11 mouse cellular contexts compared by ENCODE assay signal in the genomic region with DNA sequence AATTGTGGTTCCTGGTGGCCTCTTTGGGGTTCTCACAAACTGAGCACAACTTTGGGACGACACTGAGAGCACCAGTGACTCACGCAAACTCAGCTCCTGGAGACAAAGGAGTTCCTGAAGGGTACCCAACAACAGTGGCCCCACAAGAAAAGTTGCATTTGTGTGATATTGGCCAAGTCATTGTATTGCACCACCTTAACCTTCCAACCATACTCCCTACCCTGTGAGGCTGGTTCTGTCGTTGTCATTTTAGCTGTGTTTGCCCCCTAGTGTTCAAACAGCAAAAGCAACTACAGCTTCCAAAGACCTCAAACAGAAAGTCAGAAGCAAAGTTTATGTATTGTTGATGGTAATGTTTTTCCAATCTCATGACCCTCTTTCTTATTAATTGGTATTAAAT. TPM values are rescaled to one million over a fixed set of nuclear protein-coding genes. Genes with fewer than 3 reads are reported as not detected.
DNase-seq lines count a peak whose midpoint lies in the region; ATAC-seq and TF ChIP-seq lines count a peak whose summit lies in the region.
"Had no signal": no experiment of that assay in that cellular context is flagged by ENCODE, and none has a peak within 500 bp of the region (broad histone marks: within the 10 kb centered on the region; RNA-seq: fewer than 3 reads in every experiment).

No protein-coding gene starts in this region.

- 0 out of 2 replicates have a peak, but pooled peaks have one; percentile 20 for TF ChIP-seq CTCF in kidney, adult 2 months (conservative IDR thresholded peaks at IDR 0.05; ENCODE audit: insufficient read depth, insufficient read length, low read depth, low read length)

- H3K27me3 ChIP-seq in kidney, adult 2 months (replicated peaks; ENCODE audit: control insufficient read depth, insufficient read depth, low read length), result no peaks in the 10 kb centered on the region
- H3K27me3 ChIP-seq in kidney, embryonic 15.5 days, result peaks cover 3% of the 10 kb centered on the region; the same call in 1 of the 2 replicates
- H3K27me3 ChIP-seq in erythroblast, embryonic 14.5 days (ENCODE audit: control insufficient read depth), result no peaks in the 10 kb centered on the region
- H3K27me3 ChIP-seq: limb, embryonic 13.5 days had no signal

- H3K9ac ChIP-seq in kidney, embryonic 15.5 days, result no peak overlapping the region
- H3K9ac ChIP-seq: limb, embryonic 13.5 days had no signal

- H3K4me3 ChIP-seq in kidney, adult 2 months (ENCODE audit: insufficient read depth, low read depth, low read length), result no peak overlapping the region
- no peak overlapping the region for H3K4me3 ChIP-seq in kidney, embryonic 15.5 days (replicated peaks)
- H3K4me3 ChIP-seq in erythroblast, embryonic 14.5 days (replicated peaks), result peak overlapping the region; percentile 36
- H3K4me3 ChIP-seq: limb, embryonic 13.5 days had no signal

- H3K9me3 ChIP-seq in kidney, embryonic 15.5 days (replicated peaks), result no peaks in the 10 kb centered on the region
- no peaks in the 10 kb centered on the region for H3K9me3 ChIP-seq in erythroblast, embryonic 14.5 days (ENCODE audit: control insufficient read depth, low read length)
- H3K9me3 ChIP-seq: limb, embryonic 13.5 days had no signal

- no peak overlapping the region for H3K27ac ChIP-seq in kidney, adult 2 months (ENCODE audit: insufficient read depth, low read depth, low read length)
- no peak overlapping the region for H3K27ac ChIP-seq in kidney, embryonic 15.5 days
- H3K27ac ChIP-seq: limb, embryonic 13.5 days had no signal

- no peak for DNase-seq in kidney, adult 2 months
- DNase-seq in MEL-GATA-1-ER (ENCODE audit: extremely low read depth, low read depth), result peak; percentile 66
- peak; percentile 47 for DNase-seq in retina, embryonic 14.5 days (ENCODE audit: low spot score)
- DNase-seq in layer of hippocampus, postnatal 10 days (ENCODE audit: low spot score in 2 of 2), result no peak
- no peak for DNase-seq in Muller cell, postnatal 12 days (ENCODE audit: inconsistent ontology term)
- DNase-seq in right cerebral cortex, postnatal 4 days, result no peak
- DNase-seq: adrenal gland, adult 8-10 months had no signal

- no peaks in the 10 kb centered on the region for H3K4me1 ChIP-seq in kidney, adult 2 months (ENCODE audit: control insufficient read depth, insufficient read depth, low read length)
- no peaks in the 10 kb centered on the region for H3K4me1 ChIP-seq in kidney, embryonic 15.5 days
- H3K4me1 ChIP-seq in erythroblast, embryonic 14.5 days (ENCODE audit: control insufficient read depth), result peaks cover 38% of the 10 kb centered on the region
- H3K4me1 ChIP-seq: limb, embryonic 13.5 days had no signal

- no peak for TF ChIP-seq POLR2A in kidney, adult 2 months (IDR thresholded peaks at IDR 0.05; ENCODE audit: low read depth, low read length)

- no peaks in the 10 kb centered on the region for H3K36me3 ChIP-seq in kidney, adult 2 months (ENCODE audit: control insufficient read depth, insufficient read depth, low read length)
- H3K36me3 ChIP-seq in kidney, embryonic 15.5 days, result no peaks in the 10 kb centered on the region
- peaks cover 36% of the 10 kb centered on the region for H3K36me3 ChIP-seq in erythroblast, embryonic 14.5 days (ENCODE audit: control insufficient read depth)
- H3K36me3 ChIP-seq: limb, embryonic 13.5 days had no signal

- WGBS in kidney, adult 2 months, result 63% methylated on average over 3 of the region's 3 CpGs
- 61% methylated on average over 3 of the region's 3 CpGs for WGBS in kidney, embryonic 15.5 days

- ATAC-seq in kidney, embryonic 15.5 days (replicated peaks; ENCODE audit: low FRiP score), result no peak

- no peak overlapping the region for H3K4me2 ChIP-seq in kidney, embryonic 15.5 days
- H3K4me2 ChIP-seq: heart, embryonic 11.5 days; limb, embryonic 13.5 days had no signal

RNA-seq across cellular contexts. Expression of a gene that starts 23.4 kb away (rescaled TPM):
- 0.03 TPM in 1 of 2 replicates, not detected in the other for polyA plus RNA-seq in kidney, adult 2 months (2012; rRNA removed)
- 0.30 and 0.66 TPM in 2 replicates for polyA plus RNA-seq in kidney, embryonic 15.5 days (2015; fragmentation: Nextera tagmentation; extraction: Ambion mirVana)
- polyA plus RNA-seq in erythroblast, embryonic 14.5 days (2012), result 1.0 and 1.1 TPM in 2 replicates
- total RNA-seq in layer of hippocampus, postnatal 10 days (2021), result under 1 TPM in 1 of 2 experiments, not detected in 1; 0.09 TPM
- total RNA-seq: adrenal gland, adult 8-10 months had no signal

RNA-seq across cellular contexts. Expression of a gene that starts 35.7 kb away (rescaled TPM):
- polyA plus RNA-seq in kidney, adult 2 months (2012; rRNA removed), result 34.9 and 37.4 TPM in 2 replicates
- polyA plus RNA-seq in kidney, embryonic 15.5 days (2015; fragmentation: Nextera tagmentation; extraction: Ambion mirVana), result 62.5 and 65.2 TPM in 2 replicates
- polyA plus RNA-seq in erythroblast, embryonic 14.5 days (2012), result 1.3 and 1.5 TPM in 2 replicates
- 100 to 1,000 TPM; 337 to 348 TPM for total RNA-seq in layer of hippocampus, postnatal 10 days (2021)

RNA-seq across cellular contexts. Expression of a gene that starts 39.2 kb away (rescaled TPM):
- 11.4 and 11.8 TPM in 2 replicates for polyA plus RNA-seq in kidney, adult 2 months (2012; rRNA removed)
- polyA plus RNA-seq in kidney, embryonic 15.5 days (2015; fragmentation: Nextera tagmentation; extraction: Ambion mirVana), result 11.7 and 13.2 TPM in 2 replicates
- polyA plus RNA-seq in erythroblast, embryonic 14.5 days (2012), result 0.02 and 0.07 TPM in 2 replicates
- 10 to 100 TPM in 1 of 2 experiments, 1 to 10 TPM in 1; 9.2 to 11.1 TPM for total RNA-seq in layer of hippocampus, postnatal 10 days (2021)

Comparison
In these comparisons a context has a peak if more than half of its experiments do, and no peak if none do; other contexts are left out.
1. DNase-seq: peak in MEL-GATA-1-ER (single experiment) and retina, embryonic 14.5 days (single experiment); none in kidney, adult 2 months (single experiment), layer of hippocampus, postnatal 10 days (0 of 2), Muller cell, postnatal 12 days (single experiment) and right cerebral cortex, postnatal 4 days (single experiment).
2. RNA of a gene that starts 35.7 kb away (polyA plus RNA-seq): 62.5 to 65.2 TPM in kidney, embryonic 15.5 days and 34.9 to 37.4 TPM in kidney, adult 2 months; 1.3 to 1.5 TPM in erythroblast, embryonic 14.5 days; every median in the first group is over 10 times any median in the second.
3. RNA of a gene that starts 39.2 kb away (polyA plus RNA-seq): 11.7 to 13.2 TPM in kidney, embryonic 15.5 days and 11.4 to 11.8 TPM in kidney, adult 2 months; 0.02 to 0.07 TPM in erythroblast, embryonic 14.5 days; every median in the first group is over 10 times any median in the second.